Mouse (Mus musculus) cerebellum, postnatal 10 days (tissue): ENCODE measurements around the gene Nubpl.
"Not testable (repeated sequence)": the region's sequence is repeated elsewhere in the genome, so short reads cannot be mapped to it uniquely, and the experiment has no call there.

Experiments
- DNase-seq, 2 experiments: peaks; one replicate each; pipeline ENCODE4 v3.0.0; 2021; ENCODE audit warnings: mixed read lengths in 2 of 2

The Nubpl gene

DNA sequence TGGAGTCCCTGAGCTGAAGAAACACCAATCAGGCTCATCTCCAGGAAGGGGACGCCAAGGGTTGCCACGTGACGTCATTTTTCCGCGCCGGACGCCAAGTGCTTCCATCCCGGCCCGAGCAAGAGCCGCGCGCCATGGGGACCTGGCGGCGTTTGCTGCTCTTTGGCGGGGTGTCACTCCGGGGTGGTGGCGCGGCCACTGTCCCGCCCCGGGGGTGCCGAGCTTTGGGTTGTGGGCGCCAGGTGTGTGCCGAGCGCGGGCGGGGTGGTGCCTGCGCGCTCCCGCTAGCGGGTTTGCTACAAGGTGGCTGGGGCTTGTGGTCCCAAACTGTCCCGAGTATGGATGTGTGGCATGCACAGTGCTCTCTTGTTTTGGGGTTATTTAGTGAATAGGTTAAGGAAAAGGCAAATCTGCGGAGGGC lies at the start of gene Nubpl:
Nubpl (plus strand) TSS at position 88 of the 421 bp plus-strand sequence.
- peak; percentile 99 for DNase-seq

DNA sequence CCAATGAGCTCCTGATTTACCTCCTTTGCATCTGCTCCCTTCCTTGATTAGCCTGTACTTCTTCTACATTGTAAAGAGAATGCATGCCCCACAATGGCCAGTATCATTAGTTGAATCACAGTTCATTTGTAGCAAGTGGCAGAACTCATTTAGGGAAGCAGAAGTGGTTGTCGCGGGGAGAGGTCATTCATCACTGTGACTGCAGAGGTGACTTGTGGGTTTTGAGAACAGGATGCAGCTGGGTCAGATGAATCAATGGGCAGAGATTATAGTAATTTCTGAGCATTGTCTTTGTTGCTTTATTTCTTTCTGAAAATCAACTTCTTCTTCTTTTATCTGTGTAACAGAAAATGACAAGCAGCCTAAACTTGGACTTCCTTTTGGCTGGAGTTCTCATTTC lies 48.2 kb upstream of the Nubpl start:
- no peak for DNase-seq

DNA sequence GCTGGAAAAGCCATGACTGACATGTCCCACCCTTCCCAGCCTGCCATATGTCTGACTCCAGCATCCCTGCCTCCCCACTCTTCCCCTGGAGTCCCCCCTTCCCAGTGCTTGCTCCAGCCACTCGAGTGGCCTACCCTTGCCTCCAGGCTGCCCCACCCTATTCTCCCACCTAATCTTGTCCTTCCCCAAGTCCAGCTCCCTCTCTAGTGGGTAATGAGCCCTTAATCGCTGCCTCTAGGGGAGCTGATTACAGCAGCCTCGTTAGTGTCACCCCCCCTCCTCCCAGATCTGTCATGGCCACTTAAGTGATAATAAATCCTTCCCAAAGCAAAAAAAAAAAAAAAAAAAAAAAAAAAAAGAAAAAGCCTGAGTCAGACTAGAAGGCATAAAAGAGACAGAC lies 18.2 kb upstream of the Nubpl start:
- DNase-seq = not testable (repeated sequence)

- DNase-seq = peak in 1 of 2 experiments; percentile 9
These were observed 388 bp upstream of the Nubpl start for GRCm38 (mm10) chr12:52097049-52097649.

DNA sequence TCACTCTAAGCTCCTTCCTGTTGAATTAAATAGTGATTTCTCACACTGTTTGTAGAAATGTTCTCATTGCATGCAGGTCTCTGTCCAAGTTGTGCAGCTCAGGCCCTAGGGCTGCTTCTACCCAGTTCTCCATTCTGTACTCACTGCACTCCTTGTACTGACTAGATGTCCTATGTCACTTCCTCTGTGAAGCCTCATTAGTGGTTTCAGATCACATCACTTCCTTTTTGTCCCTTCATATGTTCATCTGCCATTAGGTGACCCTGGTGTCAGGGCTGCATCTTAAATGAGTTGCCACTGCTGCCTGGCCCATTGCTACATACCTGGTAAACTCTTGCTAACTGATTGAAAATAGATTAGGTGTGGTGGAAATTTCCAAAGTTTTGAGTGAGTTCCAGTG lies 22.7 kb downstream of the Nubpl start:
- no peak for DNase-seq

GRCm38 (mm10) chr12:52126407-52126806 lies 28.9 kb downstream of the Nubpl start:
- DNase-seq = no peak

GRCm38 (mm10) chr12:52129072-52129471 lies 31.5 kb downstream of the Nubpl start:
- no peak for DNase-seq

DNA sequence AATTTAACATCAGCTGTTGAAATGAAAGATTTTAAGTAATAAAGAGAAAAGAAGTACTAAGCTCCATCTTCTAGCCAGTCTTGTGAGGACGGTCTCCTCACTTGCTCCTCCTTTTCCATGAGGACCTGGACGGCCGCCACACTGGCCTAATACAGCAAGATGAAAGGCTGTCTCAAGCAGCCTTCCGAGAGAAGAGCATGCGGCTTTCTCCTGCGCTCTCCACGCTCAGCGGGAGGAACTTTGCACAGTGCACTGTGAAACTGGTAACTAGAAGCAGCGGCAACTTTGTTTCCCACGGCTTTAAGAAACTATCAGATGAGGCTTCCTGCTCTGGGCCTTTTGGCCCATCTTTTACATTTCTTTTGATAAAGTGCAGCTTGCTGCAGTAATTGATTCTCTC lies 34.7 kb downstream of the Nubpl start:
- DNase-seq = peak; percentile 59 to 79

- DNase-seq = no peak
These were observed 40.8 kb downstream of the Nubpl start for GRCm38 (mm10) chr12:52138296-52138695.

GRCm38 (mm10) chr12:52146639-52147038 lies 49.1 kb downstream of the Nubpl start:
- no peak for DNase-seq

DNA sequence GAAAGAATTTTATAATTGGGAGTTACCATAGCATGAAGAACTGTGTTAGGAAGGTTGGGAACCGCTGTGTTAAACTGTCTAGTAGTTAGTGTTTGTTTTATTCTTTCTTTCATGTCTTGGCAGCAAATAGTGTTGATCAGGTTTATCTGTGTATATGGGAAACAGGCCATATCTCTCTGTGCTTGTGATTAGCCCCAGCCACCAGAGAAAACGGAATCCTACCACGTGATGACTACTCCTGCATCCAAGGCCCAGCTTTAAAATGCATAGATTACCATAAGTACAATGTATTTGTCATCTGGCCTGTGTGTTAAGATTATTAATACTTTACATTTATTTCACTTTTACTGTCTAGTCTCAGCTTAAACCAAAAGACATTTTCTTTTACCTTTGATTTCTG lies 51.9 kb downstream of the Nubpl start:
- DNase-seq = no peak

DNA sequence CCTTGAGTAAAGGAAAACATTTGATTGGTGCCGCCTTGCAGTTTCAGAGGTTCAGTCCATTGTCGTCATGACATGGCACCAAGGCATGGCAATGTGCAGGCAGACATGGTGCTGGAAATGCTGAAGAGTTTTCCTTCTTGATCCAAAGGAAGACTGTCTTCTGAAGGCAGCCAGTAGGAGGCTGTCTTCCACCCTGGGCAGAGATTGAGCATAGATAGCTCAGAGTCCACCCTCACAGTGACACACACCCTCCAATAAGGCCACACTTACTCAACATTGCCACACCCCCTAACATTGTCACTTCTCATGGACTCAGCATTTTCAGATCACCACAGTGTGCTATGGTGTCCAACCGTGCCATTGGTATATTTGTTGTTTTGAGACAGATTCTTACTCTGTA lies 54.5 kb downstream of the Nubpl start:
- no peak for DNase-seq

DNA sequence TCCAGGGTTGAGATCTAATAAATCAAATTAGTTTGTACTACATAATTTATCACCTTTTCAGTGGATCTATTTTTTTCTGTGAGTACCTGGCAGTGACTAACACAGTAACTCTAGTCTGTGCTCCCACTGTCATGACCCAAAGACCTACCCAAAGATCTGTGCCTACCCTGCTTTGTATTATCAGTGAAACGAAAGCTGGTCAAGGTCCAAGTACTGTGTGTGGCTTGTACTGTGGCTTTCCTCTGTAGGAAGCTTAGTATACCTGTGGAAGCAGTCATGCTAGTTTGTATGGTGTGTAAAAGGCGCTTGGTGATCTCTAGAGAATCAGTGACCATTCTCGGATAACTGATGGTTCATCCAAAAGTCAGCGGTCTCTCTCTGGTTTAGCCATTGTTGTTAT lies 57.4 kb downstream of the Nubpl start:
- DNase-seq = no peak

- no peak for DNase-seq
These were observed 66.9 kb downstream of the Nubpl start for GRCm38 (mm10) chr12:52164414-52164813.

DNA sequence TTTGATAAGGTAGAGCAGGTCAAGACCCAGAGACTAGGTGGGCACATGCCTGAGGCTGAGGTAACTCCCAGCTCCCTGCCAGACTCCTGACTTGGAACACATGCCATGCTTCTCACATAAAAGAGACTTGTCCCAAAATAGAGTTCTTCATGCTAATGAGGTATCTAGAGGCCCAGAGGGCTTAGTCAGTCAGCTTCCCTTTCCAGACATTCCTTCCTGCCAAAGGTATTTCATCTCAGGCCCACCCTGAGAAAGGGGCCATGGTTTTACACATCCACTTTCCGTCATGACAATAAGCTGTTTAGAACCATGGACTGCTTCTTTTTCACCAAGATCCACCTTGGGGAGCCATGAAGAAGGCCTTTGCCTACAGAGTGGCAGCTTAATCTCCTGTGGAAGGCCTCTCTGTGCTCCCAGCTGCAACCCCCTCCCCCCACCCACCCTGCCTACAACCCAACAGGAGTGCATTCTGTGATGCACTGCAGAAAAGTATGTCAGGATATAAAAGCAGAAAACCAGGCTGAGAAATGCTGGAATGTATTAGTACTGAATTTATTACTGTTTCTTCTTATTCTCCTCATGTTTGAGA lies 88.8 kb downstream of the Nubpl start:
- no peak for DNase-seq

DNA sequence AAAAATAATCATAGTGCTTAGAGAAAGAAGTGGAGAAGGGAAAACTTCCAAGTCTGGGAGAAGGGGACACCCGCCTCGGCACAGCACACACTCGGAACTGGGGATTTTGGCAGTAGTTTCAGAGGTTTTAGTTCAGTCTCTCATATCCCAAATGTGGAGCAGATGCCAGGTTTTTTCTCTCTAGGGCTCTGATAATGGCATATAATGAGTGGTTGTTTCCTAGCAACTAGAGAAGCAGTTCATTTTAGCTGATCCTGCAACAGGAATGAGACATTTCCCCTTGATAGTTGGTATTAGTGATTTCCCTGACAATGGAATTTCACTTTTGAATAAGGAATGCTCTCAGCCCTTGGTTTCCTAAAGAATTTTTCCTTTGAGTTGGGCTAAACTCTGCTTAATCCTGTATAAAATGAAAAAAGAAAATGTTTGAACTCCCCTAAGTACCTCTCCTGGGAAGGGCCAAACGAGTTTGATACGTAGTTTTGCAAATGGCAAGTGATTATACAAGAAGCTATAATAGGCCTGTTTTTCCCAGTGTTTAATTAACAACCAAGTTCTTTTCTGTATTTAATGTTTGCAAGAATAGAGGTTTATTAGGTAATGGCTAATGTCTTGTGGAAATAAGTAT lies 89.5 kb downstream of the Nubpl start:
- DNase-seq = peak; percentile 8 to 25

- DNase-seq = no peak
These were observed 100.9 kb downstream of the Nubpl start for GRCm38 (mm10) chr12:52198471-52198870.

GRCm38 (mm10) chr12:52209121-52209610 lies 111.6 kb downstream of the Nubpl start:
- DNase-seq = no peak

DNA sequence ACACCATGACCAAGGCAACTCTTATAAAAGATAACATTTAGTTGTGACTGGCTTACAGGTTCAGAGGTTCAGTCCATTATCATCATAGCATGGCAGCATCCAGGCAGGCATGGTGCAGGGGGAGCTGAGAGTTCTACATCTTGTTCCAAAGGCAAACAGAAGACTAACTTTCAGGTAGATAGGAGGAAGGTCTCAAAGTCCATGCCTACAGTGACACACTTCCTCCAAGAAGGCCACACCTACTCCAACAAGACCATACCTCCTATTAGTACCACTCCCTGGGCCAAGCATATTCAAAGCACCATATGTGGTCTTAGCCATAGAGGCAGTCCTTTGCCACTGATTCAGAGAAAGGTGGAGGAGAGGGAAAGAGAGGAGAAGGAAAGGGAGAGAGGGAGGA lies 113.6 kb downstream of the Nubpl start:
- DNase-seq = no peak

DNA sequence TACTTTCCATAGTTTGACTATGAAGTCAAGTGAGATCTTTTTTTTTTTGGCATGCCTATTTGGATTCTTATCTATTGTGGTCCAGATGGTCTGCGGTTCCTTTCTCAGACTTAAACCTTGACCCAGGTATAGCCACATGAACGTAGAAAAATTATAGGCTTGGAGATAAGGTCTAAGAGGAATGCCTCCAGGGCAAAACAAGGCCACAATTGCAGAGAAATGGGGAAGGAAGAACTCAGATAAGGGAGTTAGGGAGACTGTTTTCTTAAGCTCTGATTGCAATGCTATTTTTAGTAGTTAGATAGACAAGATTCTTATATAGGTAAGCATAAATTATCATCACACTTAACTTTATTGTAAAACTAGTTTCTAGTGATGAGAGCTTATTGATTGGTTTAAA lies 117.3 kb downstream of the Nubpl start:
- DNase-seq = no peak

DNA sequence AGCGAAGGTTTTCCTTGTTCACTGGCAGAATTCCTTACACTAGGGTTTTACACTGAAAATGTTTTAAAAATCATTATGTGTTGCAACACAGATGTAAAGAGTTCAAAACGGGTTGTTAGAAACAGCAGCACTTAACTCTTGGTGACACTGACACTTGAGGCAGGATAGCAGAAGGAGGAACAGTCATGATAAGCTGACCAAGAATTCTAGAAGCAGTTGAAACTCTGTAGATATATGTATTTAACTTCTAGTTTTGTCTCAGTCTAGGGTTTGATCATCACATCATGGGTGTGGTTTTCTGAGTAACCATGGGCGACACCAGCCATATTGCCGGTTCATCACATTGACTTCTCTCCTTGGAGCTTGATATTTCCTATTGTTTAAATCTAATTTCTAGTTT lies 127.4 kb downstream of the Nubpl start:
- DNase-seq = no peak

DNA sequence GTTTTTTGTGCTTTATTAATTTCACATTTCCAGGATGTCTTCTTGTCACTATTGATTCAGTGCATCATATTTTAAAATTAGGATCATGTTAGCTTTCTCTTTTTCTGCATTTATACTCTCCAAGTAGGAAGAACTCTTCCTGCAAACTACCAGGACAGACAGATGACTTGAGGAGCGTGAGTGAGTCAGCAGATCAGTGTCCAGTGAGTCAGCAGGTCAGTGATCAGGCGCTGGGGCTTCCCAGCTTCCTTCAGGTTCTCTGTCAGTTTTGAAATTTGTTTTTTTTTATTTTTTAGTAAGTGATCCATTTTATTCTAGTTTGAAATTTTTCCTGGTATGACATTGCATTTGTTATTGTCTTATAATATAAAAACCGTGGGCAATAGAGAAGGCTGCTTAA lies 131.2 kb downstream of the Nubpl start:
- DNase-seq = no peak

DNA sequence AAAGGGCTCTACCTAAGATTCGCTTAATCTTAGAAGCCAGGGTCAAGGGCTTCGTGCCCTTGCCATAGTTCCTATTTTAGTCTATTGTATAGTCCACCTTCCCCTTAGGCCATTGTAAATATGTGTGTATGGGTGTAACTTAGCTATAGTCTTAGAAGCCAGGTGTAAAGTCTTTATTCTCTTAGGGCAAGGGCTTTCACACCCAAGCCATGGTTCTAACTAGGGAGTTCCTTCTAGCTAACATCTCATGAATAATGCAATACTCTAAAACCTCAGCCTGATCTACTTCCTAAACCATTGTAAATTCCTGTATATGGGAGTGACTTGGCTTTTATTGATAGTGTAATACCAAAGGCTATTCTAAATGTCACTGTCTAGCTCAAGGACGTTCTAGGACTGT lies 134.4 kb downstream of the Nubpl start:
- DNase-seq = not testable (repeated sequence)

DNA sequence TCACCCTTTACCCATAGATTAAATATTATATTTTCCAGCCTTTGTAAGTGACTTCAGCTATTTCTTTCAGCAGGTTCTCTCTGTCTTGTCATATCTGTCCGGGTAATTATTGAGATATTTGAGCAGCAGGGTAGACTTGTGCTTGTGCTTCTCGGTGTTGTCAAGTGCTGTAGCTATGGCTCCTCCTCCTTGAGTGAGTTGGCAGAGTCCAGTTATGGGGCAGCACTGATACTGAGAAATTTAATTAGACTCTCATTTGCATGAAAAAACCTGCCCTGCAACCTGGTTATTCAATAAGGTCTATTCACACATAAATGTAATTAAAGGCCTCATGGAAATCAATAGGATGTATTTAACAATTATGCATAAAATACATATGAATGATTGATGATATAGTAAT lies 145.2 kb downstream of the Nubpl start:
- DNase-seq = no peak
